Mouse (Mus musculus) embryonic facial prominence, embryonic 13.5 days (tissue): ENCODE data around the gene Atg5. TPM values are rescaled to one million over a fixed set of nuclear protein-coding genes. Genes with fewer than 3 reads are reported as not detected.
"Not testable (repeated sequence)": the region's sequence is repeated elsewhere in the genome, so short reads cannot be mapped to it uniquely, and the experiment has no call there.

Source experiments
- ATAC-seq: fragments of 200-750 bp; cut with Nextera tagmentation; 2 replicates; pipeline ENCODE4 v1.8.0; 2017; ENCODE audit warnings: low read depth; ENCODE audit not compliant: insufficient number of reproducible peaks, insufficient read depth, low FRiP score, low TSS enrichment
- H3K27ac ChIP-seq: fragments of 300-500 bp; sonication (generic); 2 replicates; pipeline ENCODE4 v1.5.1; 2015; ENCODE audit warnings: moderate library complexity, mild to moderate bottlenecking, inconsistent platforms
- H3K27me3 ChIP-seq: fragments of 300-500 bp; sonication (generic); 2 replicates; pipeline ENCODE4 v1.6.1; 2015; ENCODE audit warnings: mild to moderate bottlenecking, inconsistent platforms
- H3K36me3 ChIP-seq: fragments of 300-500 bp; sonication (generic); 2 replicates; pipeline ENCODE4 v1.6.1; 2015; ENCODE audit warnings: mild to moderate bottlenecking, inconsistent platforms
- H3K4me1 ChIP-seq: fragments of 300-500 bp; sonication (generic); 2 replicates; pipeline ENCODE4 v1.6.1; 2015; ENCODE audit warnings: inconsistent platforms
- H3K4me2 ChIP-seq: fragments of 300-500 bp; sonication (generic); 2 replicates; pipeline ENCODE4 v1.6.1; 2015; ENCODE audit warnings: moderate library complexity, mild to moderate bottlenecking, inconsistent platforms
- H3K4me3 ChIP-seq: fragments of 300-500 bp; sonication (generic); 2 replicates; pipeline ENCODE4 v1.5.1; 2015; ENCODE audit warnings: mild to moderate bottlenecking, inconsistent platforms
- H3K9ac ChIP-seq: fragments of 300-500 bp; sonication (generic); 2 replicates; pipeline ENCODE4 v1.6.1; 2015; ENCODE audit warnings: mild to moderate bottlenecking, inconsistent platforms
- H3K9me3 ChIP-seq: fragments of 300-500 bp; sonication (generic); 2 replicates; pipeline ENCODE4 v1.6.1; 2016; ENCODE audit warnings: inconsistent platforms
- WGBS: fragments of 180-500 bp; shearing (Covaris S2); methylation state at CpG from one replicate; pipeline ENCODE4 v1.1.7; 2015; ENCODE audit warnings: mixed read lengths; 5-methylcytosine and 5-hydroxymethylcytosine counted together
- polyA plus RNA-seq: library from polyadenylated mRNA; unstranded; fragments of >200 nt; fragmentation: Nextera tagmentation; extraction: Ambion mirVana; gene quantifications from 2 replicates; pipeline ENCODE4 v1.2.1, GENCODE M21; 2015

The Atg5 gene
- 59.2 and 59.3 TPM in 2 replicates for polyA plus RNA-seq

- ATAC-seq, result peak; percentile 97
- Histone ChIP-seq H3K36me3 (no peaks in the 10 kb centered on the region), H3K4me1 (peaks cover 29% of the 10 kb centered on the region), H3K4me3 (peak within 1 kb of the TSS; percentile 92), H3K4me2 (peak within 1 kb of the TSS; percentile 74), H3K27me3 (no peaks in the 10 kb centered on the region), H3K9ac (peak within 1 kb of the TSS; percentile 92), H3K9me3 (no peaks in the 10 kb centered on the region), H3K27ac (peak within 1 kb of the TSS; percentile 92)
- under 1% methylated on average over 63 of the region's 63 CpGs for WGBS
Measured at GRCm38 (mm10) chr10:44268145-44268860, at the start of gene Atg5. TSS of gene Atg5 (plus strand) at chr10:44268358.

DNA sequence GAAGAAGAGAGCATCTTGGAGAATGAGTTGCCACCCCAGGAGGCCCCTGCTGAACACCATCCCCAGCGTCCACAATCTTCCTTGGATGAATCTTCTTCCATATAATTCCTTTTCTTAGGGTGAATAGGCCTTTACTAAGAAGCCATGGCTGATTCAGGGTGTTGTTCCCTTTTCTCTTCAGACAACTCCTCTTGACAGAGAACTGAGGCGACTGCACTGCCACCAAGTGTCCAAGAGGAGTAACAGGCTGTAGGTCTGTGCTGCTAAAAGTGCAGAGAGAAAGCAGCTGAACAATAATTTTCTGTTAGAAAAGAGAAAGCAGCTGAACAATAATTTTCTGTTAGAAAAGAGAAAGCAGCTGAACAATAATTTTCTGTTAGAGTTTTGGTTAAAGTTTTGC is 49.1 kb upstream of the Atg5 start:
- 15% methylated on average over 2 of the region's 2 CpGs for WGBS
- not testable (repeated sequence) for H3K9ac ChIP-seq, H3K27me3 ChIP-seq, H3K36me3 ChIP-seq, H3K4me2 ChIP-seq, H3K9me3 ChIP-seq, H3K4me3 ChIP-seq, ATAC-seq, H3K4me1 ChIP-seq, H3K27ac ChIP-seq

GRCm38 (mm10) chr10:44224345-44224744 is 43.8 kb upstream of the Atg5 start:
- 89% methylated on average over 9 of the region's 9 CpGs for WGBS
- H3K4me1 ChIP-seq, result no peaks in the 10 kb centered on the region
- no peak overlapping the region for H3K4me3 ChIP-seq
- no peak for ATAC-seq
- no peaks in the 10 kb centered on the region for H3K27me3 ChIP-seq
- H3K9me3 ChIP-seq, result no peaks in the 10 kb centered on the region
- H3K36me3 ChIP-seq, result no peaks in the 10 kb centered on the region
- no peak overlapping the region for H3K27ac ChIP-seq
- no peak overlapping the region for H3K9ac ChIP-seq
- no peak overlapping the region for H3K4me2 ChIP-seq

DNA sequence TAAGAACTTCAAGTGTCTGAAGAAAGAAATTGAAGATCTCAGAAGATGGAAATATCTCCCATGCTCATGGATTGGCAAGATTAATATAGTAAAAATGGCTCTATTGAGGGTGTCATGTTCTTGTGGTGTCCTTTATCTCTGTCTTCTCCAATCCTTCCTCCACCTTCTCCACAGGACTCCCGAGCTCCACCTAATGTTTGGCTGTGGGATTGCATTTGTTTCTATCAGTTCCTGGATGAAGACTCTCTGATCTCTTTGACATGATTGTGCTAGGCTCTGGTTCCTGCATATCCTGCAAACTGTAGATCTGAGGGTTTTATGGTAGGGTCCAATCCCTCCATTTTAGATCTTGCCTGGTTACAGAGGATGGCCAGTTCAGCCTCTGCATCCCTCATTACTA is 34.8 kb upstream of the Atg5 start:
- not testable (repeated sequence) for ATAC-seq, H3K9ac ChIP-seq, H3K9me3 ChIP-seq, H3K27ac ChIP-seq, H3K27me3 ChIP-seq, H3K4me1 ChIP-seq, H3K36me3 ChIP-seq, H3K4me3 ChIP-seq, H3K4me2 ChIP-seq
- WGBS, result 7% methylated on average over 1 of the region's 1 CpGs

GRCm38 (mm10) chr10:44235298-44235697 is 32.9 kb upstream of the Atg5 start:
- not testable (repeated sequence) for ATAC-seq, H3K9me3 ChIP-seq, H3K36me3 ChIP-seq, H3K9ac ChIP-seq, H3K4me3 ChIP-seq, H3K4me2 ChIP-seq, H3K4me1 ChIP-seq, H3K27me3 ChIP-seq, H3K27ac ChIP-seq
- 36% methylated on average over 7 of the region's 7 CpGs for WGBS

DNA sequence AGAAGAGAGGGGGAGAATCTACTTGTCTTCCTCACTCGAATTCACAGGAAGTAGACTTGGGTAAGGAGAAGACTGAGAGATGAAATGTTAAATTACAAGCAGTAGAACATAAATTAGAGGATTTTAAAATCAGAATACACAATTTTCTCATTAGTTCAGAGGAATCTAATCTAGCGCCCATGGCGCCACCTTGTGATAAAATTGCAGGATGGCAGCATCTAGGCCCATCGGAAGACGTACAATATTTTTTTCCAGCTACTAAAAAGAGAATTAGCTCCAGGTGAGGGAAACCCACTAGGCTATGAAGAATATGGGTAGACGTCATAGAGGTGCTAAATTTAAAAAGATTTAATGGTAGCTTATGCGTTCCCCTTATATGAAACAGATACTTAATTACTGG is 11.5 kb upstream of the Atg5 start:
- Histone ChIP-seq H3K9ac (no peak overlapping the region), H3K4me2 (no peak overlapping the region), H3K27me3 (no peaks in the 10 kb centered on the region), H3K4me3 (no peak overlapping the region), H3K9me3 (no peaks in the 10 kb centered on the region), H3K27ac (no peak overlapping the region), H3K4me1 (no peaks in the 10 kb centered on the region), H3K36me3 (no peaks in the 10 kb centered on the region)
- WGBS, result 36% methylated on average over 7 of the region's 7 CpGs
- no peak for ATAC-seq

GRCm38 (mm10) chr10:44265835-44266234 is 2.3 kb upstream of the Atg5 start:
- H3K9ac ChIP-seq, result no peak overlapping the region
- H3K9me3 ChIP-seq, result no peaks in the 10 kb centered on the region
- H3K27ac ChIP-seq, result no peak overlapping the region; the same call in 1 of the 2 replicates
- H3K4me3 ChIP-seq, result no peak overlapping the region
- 69% methylated on average over 3 of the region's 3 CpGs for WGBS
- H3K36me3 ChIP-seq, result no peaks in the 10 kb centered on the region
- peaks cover 29% of the 10 kb centered on the region for H3K4me1 ChIP-seq
- no peak for ATAC-seq
- no peaks in the 10 kb centered on the region for H3K27me3 ChIP-seq
- H3K4me2 ChIP-seq, result 0 out of 2 replicates have a peak overlapping the region, but pooled peaks have one; percentile 2

DNA sequence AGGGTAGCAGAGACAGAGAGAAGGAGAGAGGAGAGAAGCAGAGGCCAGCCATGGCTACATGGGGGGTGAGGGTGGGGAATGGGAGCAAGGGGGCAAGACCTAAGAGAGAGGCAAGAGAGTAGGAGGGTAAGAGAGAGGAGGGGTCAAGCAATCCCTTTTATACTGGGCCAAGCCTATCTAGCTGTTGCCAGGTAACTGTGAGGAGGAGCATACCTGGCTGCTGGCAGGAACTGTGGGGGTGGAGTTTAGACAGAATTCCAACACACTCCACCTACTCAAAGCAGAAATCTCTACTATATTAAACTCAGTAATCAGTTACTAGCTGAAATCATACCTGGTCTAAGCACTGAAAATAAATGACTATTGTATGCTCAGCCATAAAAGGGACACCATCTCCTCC is 1.6 kb upstream of the Atg5 start:
- H3K4me2 ChIP-seq, result peak overlapping the region; percentile 74
- H3K9me3 ChIP-seq, result no peaks in the 10 kb centered on the region
- peak overlapping the region; percentile 92; the same call in 1 of the 2 replicates for H3K9ac ChIP-seq
- no peak overlapping the region; the same call in 1 of the 2 replicates for H3K4me3 ChIP-seq
- H3K4me1 ChIP-seq, result peaks cover 29% of the 10 kb centered on the region
- ATAC-seq, result no peak
- H3K27me3 ChIP-seq, result no peaks in the 10 kb centered on the region
- H3K27ac ChIP-seq, result no peak overlapping the region
- H3K36me3 ChIP-seq, result no peaks in the 10 kb centered on the region

DNA sequence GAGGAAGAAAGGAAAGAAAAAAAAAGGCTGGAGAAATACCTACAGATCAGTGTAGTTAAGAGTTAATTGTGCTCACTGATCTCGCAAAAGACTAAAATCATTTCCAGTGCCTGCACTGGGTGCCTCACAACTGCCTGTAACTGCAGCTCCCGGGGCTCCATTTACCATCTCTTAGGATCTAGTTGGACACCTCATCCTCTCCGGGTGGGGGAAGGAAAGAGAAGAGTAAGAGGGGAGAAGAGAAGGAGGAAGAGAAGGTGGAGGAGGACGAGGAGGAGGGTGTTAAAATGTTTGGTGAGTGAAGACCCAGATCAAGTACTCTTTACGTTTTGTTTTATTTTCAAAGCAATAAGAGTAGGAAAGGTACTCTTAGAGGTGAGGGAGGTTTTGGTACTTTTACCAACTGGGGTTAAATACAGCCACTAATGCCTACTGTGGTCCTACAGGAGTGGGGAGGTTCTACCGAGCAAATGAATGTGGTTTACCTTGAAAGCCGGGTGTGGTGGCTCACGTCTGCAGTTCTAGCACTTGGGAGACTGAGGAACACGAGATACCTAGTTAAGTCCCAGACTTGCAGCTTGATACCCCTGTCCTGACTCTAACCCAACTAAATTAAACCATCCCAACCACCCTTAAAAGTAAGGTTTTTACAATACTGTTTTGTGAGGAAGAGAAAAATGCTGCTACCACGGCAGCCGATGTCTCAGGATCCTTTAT is 574 bp upstream of the Atg5 start:
- Histone ChIP-seq H3K4me3 (peak overlapping the region; percentile 92), H3K4me1 (peaks cover 29% of the 10 kb centered on the region), H3K27ac (peak overlapping the region; percentile 92), H3K4me2 (peak overlapping the region; percentile 74), H3K36me3 (no peaks in the 10 kb centered on the region), H3K27me3 (no peaks in the 10 kb centered on the region), H3K9me3 (no peaks in the 10 kb centered on the region), H3K9ac (peak overlapping the region; percentile 92)
- ATAC-seq, result 0 out of 2 replicates have a peak, but pooled peaks have one; percentile 4
- WGBS, result 5% methylated on average over 11 of the region's 11 CpGs

- 59% methylated on average over 2 of the region's 2 CpGs for WGBS
Measured at GRCm38 (mm10) chr10:44269211-44269610, 1.1 kb downstream of the Atg5 start.

GRCm38 (mm10) chr10:44282323-44282722 is 14.2 kb downstream of the Atg5 start:
- 83% methylated on average over 1 of the region's 1 CpGs for WGBS
- H3K27me3 ChIP-seq, result no peaks in the 10 kb centered on the region
- H3K9ac ChIP-seq, result no peak overlapping the region
- H3K36me3 ChIP-seq, result peaks cover 13% of the 10 kb centered on the region
- H3K4me1 ChIP-seq, result no peaks in the 10 kb centered on the region
- H3K4me2 ChIP-seq, result no peak overlapping the region
- H3K9me3 ChIP-seq, result no peaks in the 10 kb centered on the region
- ATAC-seq, result no peak
- H3K4me3 ChIP-seq, result no peak overlapping the region
- H3K27ac ChIP-seq, result no peak overlapping the region

More at GRCm38 (mm10) chr10:44269211-44269610, 1.1 kb downstream of the Atg5 start:
- Histone ChIP-seq H3K27me3 (no peaks in the 10 kb centered on the region), H3K4me3 (peak overlapping the region; percentile 92), H3K4me2 (peak overlapping the region; percentile 74), H3K4me1 (peaks cover 29% of the 10 kb centered on the region), H3K9ac (peak overlapping the region; percentile 58; the same call in 1 of the 2 replicates), H3K27ac (no peak overlapping the region), H3K36me3 (no peaks in the 10 kb centered on the region), H3K9me3 (no peaks in the 10 kb centered on the region)
- ATAC-seq, result no peak

GRCm38 (mm10) chr10:44285106-44285505 is 16.9 kb downstream of the Atg5 start:
- Histone ChIP-seq H3K9me3 (no peaks in the 10 kb centered on the region), H3K36me3 (peaks cover 34% of the 10 kb centered on the region), H3K4me2 (no peak overlapping the region), H3K4me1 (no peaks in the 10 kb centered on the region), H3K27ac (no peak overlapping the region), H3K27me3 (no peaks in the 10 kb centered on the region), H3K4me3 (no peak overlapping the region), H3K9ac (no peak overlapping the region)
- 77% methylated on average over 1 of the region's 1 CpGs for WGBS
- ATAC-seq, result no peak
